Mouse (Mus musculus) olfactory bulb, adult 2 months (tissue): Measurements from ENCODE around the gene Tcap. TPM values are rescaled to one million over a fixed set of nuclear protein-coding genes. Genes with fewer than 3 reads are reported as not detected.

ENCODE experiments used
- H3K27ac ChIP-seq: fragments of 200-500 bp; 2 replicates; pipeline ENCODE4 v1.5.1; 2012; ENCODE audit warnings: low read depth, low read length; ENCODE audit not compliant: insufficient read depth
- H3K4me1 ChIP-seq: fragments of 200-500 bp; 2 replicates; pipeline ENCODE4 v1.6.1; 2012; ENCODE audit warnings: low read length; ENCODE audit not compliant: control insufficient read depth, insufficient read depth
- H3K4me3 ChIP-seq: fragments of 200-500 bp; 2 replicates; pipeline ENCODE4 v1.5.1; 2012; ENCODE audit warnings: mild to moderate bottlenecking, low read depth, low read length, moderate library complexity; ENCODE audit not compliant: insufficient read depth
- CTCF ChIP-seq: fragments of 200-500 bp; IDR thresholded peaks from 2 replicates; pipeline ENCODE4 v1.5.1; 2012; ENCODE audit warnings: low read depth, mild to moderate bottlenecking, low read length, moderate library complexity; ENCODE audit not compliant: insufficient read depth
- POLR2A ChIP-seq: fragments of 200-500 bp; IDR thresholded peaks from 2 replicates; pipeline ENCODE4 v1.6.1; 2012; ENCODE audit warnings: mild to moderate bottlenecking, low read depth, low read length, moderate library complexity; ENCODE audit not compliant: insufficient read depth
- WGBS: fragments of 180-500 bp; shearing (Covaris S2); methylation state at CpG from one replicate; pipeline ENCODE4 v1.1.7; 2018; 5-methylcytosine and 5-hydroxymethylcytosine counted together
- polyA plus RNA-seq: library from polyadenylated mRNA; stranded (reverse); fragments of >200 nt; gene quantifications from 2 replicates; pipeline ENCODE4 v1.2.4, GENCODE M21; 2012; ENCODE audit warnings: low replicate concordance; ENCODE audit not compliant: missing spikeins, insufficient read depth, insufficient read length

The Tcap gene
- polyA plus RNA-seq, 1 experiment = not detected

DNA sequence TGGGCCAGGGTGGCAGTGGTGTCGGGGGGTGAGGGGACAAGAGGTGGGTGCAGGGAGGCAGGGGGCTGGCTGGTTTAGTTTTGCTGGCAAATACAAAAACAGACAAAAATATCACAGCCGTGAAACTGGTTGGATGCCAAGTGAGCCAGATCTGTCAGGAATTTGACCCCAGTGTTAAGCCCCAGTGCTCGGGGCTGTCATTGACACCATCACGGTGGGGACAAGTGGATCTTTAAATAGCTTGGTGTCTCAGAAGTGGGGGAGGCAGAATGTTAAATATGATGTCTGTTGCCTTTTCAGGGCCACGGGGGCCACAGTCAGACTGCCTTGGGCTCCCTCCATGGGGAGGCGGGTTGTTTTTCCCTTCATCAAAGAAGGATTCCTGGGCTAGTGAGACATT lies 10.7 kb downstream of the Tcap start:
- no peak overlapping the region for H3K4me3 ChIP-seq
- H3K27ac ChIP-seq = no peak overlapping the region
- peaks cover 7% of the 10 kb centered on the region for H3K4me1 ChIP-seq
- no peak for TF ChIP-seq POLR2A
- TF ChIP-seq CTCF = no peak
- 65% methylated on average over 6 of the region's 6 CpGs for WGBS

DNA sequence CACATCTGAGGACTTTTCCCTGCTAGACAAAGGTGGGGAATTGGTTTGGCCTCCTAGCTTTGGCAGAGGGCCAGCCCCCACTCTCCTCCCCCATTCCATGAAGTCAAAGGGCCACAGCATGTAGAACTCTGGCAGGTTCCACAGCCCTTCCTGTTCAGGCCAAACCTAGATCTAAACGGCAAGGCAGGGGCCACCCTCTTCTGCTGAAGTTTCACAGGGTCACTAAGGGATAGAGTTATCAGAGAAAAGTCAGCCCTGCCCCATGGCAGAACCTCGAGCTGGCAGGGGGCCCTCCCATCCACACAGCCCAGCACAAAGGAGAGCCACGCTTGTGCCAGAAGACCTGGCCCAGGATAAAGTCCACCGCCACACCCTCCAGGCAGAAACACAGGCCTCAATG lies 11.4 kb downstream of the Tcap start:
- Histone ChIP-seq H3K4me3 (no peak overlapping the region), H3K27ac (no peak overlapping the region), H3K4me1 (peaks cover 6% of the 10 kb centered on the region)
- WGBS = 45% methylated on average over 4 of the region's 4 CpGs
- TF ChIP-seq CTCF (no peak), POLR2A (no peak)

DNA sequence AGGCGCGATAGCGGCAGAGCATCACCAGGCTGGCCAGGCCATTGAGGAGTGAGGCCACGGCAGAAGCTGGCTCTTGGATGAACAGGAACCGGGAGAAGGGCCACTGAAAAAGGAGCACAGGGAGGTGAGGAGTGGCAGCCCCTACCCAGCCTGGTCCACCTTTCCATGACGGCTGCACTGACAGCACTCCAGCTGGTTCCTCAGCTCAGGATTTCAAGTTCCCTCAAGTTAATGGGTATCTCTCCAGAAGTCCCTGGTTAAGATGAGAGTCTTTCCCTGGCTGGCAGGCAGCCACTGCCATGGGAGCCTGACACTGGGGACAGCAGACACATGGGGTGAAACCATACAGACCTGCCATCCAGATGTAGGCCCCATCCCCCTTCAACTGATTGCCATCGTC lies 14.3 kb downstream of the Tcap start:
- Histone ChIP-seq H3K27ac (no peak overlapping the region), H3K4me3 (no peak overlapping the region), H3K4me1 (peaks cover 9% of the 10 kb centered on the region)
- no peak for TF ChIP-seq CTCF
- TF ChIP-seq POLR2A = no peak
- WGBS = 89% methylated on average over 7 of the region's 7 CpGs

DNA sequence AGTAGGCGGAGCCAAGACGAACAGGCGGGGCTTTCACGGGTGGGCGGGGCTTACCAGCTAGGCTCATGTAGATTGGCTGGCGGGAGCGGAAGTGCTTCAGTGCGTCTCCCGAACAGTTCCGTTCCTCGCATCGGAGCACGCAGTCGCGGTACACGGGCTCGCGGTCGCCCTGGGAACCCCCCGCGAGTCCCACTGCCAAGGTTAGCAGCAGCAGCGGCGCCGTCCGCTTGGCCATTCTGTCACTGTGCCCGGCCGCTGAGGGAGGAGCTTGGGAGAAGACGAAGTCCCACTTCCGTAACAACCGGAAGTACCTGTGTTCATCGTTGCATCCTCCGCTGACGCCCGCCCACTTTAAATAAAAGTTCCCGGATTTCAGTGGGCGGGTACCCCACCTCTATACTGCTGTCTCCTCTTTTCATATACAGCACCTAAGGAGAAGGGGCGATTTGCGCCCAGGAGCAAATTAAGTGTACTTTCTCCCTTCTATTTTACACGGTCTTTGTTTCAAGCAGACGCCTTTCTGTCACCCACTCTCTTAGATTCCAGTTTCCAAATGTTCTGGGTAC lies 16.6 kb downstream of the Tcap start, which contains the start of gene Pgap3:
Gene Pgap3, minus strand, starts transcription at position 330 of the 566 bp plus-strand sequence.
- WGBS = under 1% methylated on average over 40 of the region's 40 CpGs
- TF ChIP-seq POLR2A = 0 out of 2 replicates have a peak, but pooled peaks have one; percentile 34
- TF ChIP-seq CTCF = no peak
- peak within 1 kb of the TSS; percentile 82 for H3K27ac ChIP-seq
- peak within 1 kb of the TSS; percentile 76 for H3K4me3 ChIP-seq
- H3K4me1 ChIP-seq = peaks cover 2% of the 10 kb centered on the region; the same call in 1 of the 2 replicates

DNA sequence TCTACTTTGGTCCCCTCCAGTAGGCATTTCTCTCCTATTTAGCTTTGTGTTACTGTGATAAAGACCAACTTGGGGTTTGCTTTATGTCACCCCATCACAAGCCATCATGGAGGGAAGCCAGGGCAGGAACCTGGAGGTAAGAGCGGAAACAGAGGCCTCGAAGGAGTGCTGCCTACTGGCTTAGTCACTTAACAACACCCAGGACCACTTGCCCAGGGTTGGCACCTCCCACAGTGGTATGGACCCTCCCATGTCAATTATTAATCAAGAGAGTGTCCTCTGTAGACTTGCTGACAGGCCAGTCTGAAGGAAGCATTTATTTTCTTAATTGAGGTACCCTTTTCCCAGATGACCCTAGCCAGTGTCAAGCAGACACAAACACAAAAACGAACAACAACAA lies 17.2 kb downstream of the Tcap start:
- Histone ChIP-seq H3K27ac (no peak overlapping the region), H3K4me1 (peaks cover 2% of the 10 kb centered on the region; the same call in 1 of the 2 replicates), H3K4me3 (no peak overlapping the region)
- TF ChIP-seq POLR2A = no peak
- no peak for TF ChIP-seq CTCF
- WGBS = 61% methylated on average over 3 of the region's 3 CpGs

DNA sequence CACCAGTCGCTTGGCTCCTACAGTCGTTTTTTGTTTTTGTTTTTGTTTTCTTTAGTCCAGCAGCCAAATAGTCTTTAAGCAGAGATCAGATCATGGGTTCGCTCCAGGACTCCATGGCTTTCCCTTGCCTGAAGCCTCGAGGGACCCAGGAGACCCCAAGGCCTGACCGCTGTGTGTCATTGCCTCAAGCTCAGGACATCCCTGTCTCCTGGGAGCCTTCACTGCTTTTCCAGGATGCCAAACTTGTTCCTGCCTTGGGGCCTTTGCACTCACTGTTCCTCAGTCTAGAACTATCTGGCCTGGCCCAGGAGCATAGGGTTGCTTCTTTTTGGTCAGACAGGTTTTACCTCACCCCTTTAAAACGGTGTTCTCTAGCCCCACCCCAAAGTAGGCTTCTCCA lies 23.0 kb downstream of the Tcap start:
- H3K27ac ChIP-seq = no peak overlapping the region
- no peak for TF ChIP-seq POLR2A
- no peak for TF ChIP-seq CTCF
- H3K4me1 ChIP-seq = peaks cover 2% of the 10 kb centered on the region; the same call in 1 of the 2 replicates
- no peak overlapping the region for H3K4me3 ChIP-seq
- 70% methylated on average over 6 of the region's 6 CpGs for WGBS

DNA sequence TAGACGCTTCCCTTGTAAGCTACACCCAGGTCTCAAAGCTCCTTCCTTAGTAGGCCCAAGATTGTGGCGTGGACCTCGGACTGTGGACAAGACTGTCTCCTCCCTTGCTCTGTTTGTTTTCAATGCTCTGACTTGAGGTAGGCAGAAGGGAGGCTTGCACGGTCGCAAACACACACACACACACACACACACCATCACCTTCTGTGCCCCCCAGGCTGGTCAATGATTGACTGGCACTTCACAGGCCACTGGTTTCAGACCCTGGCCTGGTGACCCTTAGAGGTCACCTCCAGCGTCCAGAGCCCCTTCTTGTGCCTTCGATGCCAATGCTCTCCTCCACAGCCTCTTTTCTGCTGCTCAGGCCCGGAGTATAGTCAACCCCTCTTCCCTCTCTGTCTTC lies 25.3 kb downstream of the Tcap start:
- Histone ChIP-seq H3K27ac (no peak overlapping the region), H3K4me3 (no peak overlapping the region), H3K4me1 (peaks cover 18% of the 10 kb centered on the region)
- WGBS = 76% methylated on average over 8 of the region's 8 CpGs
- TF ChIP-seq CTCF = no peak
- TF ChIP-seq POLR2A = no peak

DNA sequence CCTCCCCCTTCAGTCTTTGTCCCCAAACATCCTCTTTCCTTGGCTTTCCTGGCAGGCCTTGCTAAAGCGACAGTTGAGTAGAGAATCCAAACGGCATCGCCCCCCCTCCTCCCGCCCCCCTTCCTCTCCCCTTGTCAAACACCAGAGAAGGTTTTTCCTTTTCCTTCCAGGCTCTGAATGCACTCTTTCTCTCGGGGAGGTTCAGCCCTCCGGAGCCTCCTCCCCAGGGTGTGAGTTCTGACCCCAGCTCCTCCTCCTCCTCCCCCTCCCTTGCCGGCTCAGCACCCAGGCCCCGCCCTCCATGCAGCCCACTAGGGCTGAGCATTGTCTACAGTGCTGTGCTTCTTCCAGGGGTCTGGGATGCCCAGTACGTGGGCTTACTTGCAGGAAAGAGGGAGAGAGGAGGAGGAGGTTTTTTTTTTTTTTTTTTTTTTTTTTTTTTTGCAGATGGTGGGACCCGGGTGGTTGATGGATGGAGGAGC lies 25.8 kb downstream of the Tcap start:
- WGBS = 12% methylated on average over 10 of the region's 10 CpGs
- Histone ChIP-seq H3K4me3 (no peak overlapping the region), H3K27ac (no peak overlapping the region), H3K4me1 (peaks cover 21% of the 10 kb centered on the region)
- no peak for TF ChIP-seq CTCF
- TF ChIP-seq POLR2A = no peak

DNA sequence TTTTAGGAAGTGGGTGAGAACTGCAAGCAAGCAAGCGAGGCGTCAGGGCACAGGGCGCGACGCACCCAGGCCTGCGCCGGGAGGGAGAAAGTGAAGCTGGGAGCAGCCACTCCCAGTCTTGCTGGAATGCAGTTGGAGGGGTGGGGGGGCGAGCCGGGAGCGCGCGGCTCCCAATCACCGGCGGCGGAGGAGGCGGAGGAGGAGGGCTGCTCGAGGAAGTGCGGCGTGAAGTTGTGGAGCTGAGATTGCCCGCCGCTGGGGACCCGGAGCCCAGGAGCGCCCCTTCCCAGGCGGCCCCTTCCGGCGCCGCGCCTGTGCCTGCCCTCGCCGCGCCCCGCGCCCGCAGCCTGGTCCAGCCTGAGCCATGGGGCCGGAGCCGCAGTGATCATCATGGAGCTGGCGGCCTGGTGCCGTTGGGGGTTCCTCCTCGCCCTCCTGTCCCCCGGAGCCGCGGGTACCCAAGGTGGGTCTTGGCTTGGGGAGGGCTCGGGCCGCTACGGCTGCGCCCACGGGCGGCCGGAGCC lies 28.7 kb downstream of the Tcap start, which contains the start of gene Erbb2:
Gene Erbb2, plus strand, starts transcription at position 198 of the 524 bp plus-strand sequence.
- no peak within 1 kb of the TSS for H3K27ac ChIP-seq
- peaks cover 21% of the 10 kb centered on the region for H3K4me1 ChIP-seq
- no peak for TF ChIP-seq POLR2A
- TF ChIP-seq CTCF = no peak
- WGBS = 1% methylated on average over 48 of the region's 49 CpGs
- peak within 1 kb of the TSS; percentile 49 for H3K4me3 ChIP-seq
